Mouse (Mus musculus): ENCODE data around the gene Ap1b1. TPM values are rescaled to one million over a fixed set of nuclear protein-coding genes. Genes with fewer than 3 reads are reported as not detected.

The Ap1b1 gene
- polyA plus RNA-seq, 1 experiment from 2014 or later, result 41.8 TPM

DNA sequence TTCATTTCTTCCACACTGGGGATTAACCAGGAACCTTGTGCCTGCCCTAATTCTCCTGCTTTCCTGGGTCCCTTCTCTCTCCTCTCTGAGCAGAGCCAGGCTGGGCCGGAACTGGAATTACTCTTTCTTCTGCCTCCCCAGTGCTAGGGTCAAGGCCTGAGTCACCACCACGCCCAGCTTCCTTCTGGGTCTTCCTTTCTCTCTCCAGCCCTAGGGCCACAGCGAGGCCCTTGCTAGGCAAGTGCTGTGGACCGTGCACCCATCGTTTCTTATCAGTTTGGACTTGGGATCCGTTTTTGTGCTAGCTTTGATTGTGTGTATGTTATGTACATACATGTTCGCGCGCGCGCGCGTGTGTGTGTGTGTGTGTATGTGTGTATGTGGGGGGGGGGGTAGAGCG, 67.5 kb downstream of the Ap1b1 start:
- Histone ChIP-seq H3K4me1 (replicated peaks; ENCODE audit: control insufficient read depth, insufficient read depth) (0 out of 2 replicates have a peak, but pooled peaks cover 2% of the 10 kb centered on the region), H3K9ac (ENCODE audit: low read length) (no peak overlapping the region), H3K4me3 (ENCODE audit: low read depth, low read length) (no peak overlapping the region), H3K36me3 (ENCODE audit: control insufficient read depth, insufficient read depth, low read length) (no peaks in the 10 kb centered on the region), H3K27ac (replicated peaks) (no peak overlapping the region), H3K9me3 (ENCODE audit: control insufficient read depth, low read length) (no peaks in the 10 kb centered on the region), H3K4me2 (replicated peaks; ENCODE audit: low read depth) (no peak overlapping the region), H3K27me3 (ENCODE audit: control insufficient read depth, insufficient read depth, low read length) (peaks cover 6% of the 10 kb centered on the region; the same call in 1 of the 2 replicates)
- TF ChIP-seq CTCF (IDR thresholded peaks at IDR 0.05; ENCODE audit: low read depth), result no peak
- no peak for TF ChIP-seq EP300 (optimal IDR thresholded peaks at IDR 0.05)
- ATAC-seq (ENCODE audit: low FRiP score, low TSS enrichment) (peak; percentile 83), DNase-seq (ENCODE audit: low spot score) (peak; percentile 69)
- WGBS, result 73% methylated on average over 14 of the region's 14 CpGs

DNA sequence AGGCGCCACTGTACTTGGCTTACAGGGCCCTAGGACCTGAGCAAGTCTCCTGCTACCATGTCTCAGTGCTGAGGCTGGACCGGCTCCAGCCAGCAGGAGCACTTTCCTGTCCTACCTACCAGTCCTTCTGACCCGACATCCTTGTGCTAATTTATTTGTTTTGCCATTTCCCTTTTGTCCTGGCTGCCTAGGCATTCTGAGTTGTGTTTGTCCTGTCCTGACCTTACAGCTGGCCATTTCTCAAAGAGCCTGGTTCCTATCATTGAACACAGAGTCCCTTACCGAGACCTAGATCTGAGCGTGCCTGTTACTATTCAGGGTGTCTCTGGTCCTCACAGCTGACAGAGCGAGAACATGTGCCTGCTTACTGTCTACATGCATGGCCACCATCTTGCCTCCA, 68.2 kb downstream of the Ap1b1 start:
- H3K4me3 ChIP-seq (ENCODE audit: low read depth, low read length), result no peak overlapping the region
- no peaks in the 10 kb centered on the region for H3K9me3 ChIP-seq (ENCODE audit: control insufficient read depth, low read length)
- DNase-seq (ENCODE audit: low spot score), result no peak
- no peak overlapping the region for H3K4me2 ChIP-seq (replicated peaks; ENCODE audit: low read depth)
- no peaks in the 10 kb centered on the region for H3K36me3 ChIP-seq (ENCODE audit: control insufficient read depth, insufficient read depth, low read length)
- 53% methylated on average over 6 of the region's 6 CpGs for WGBS
- H3K4me1 ChIP-seq (replicated peaks; ENCODE audit: control insufficient read depth, insufficient read depth), result 0 out of 2 replicates have a peak, but pooled peaks cover 2% of the 10 kb centered on the region
- 0 out of 2 replicates have a peak, but pooled peaks have one; percentile 4 for ATAC-seq (ENCODE audit: low FRiP score, low TSS enrichment)
- no peak for TF ChIP-seq CTCF (IDR thresholded peaks at IDR 0.05; ENCODE audit: low read depth)
- TF ChIP-seq EP300 (optimal IDR thresholded peaks at IDR 0.05), result no peak
- H3K27ac ChIP-seq (replicated peaks), result no peak overlapping the region
- H3K9ac ChIP-seq (ENCODE audit: low read length), result no peak overlapping the region
- H3K27me3 ChIP-seq (ENCODE audit: control insufficient read depth, insufficient read depth, low read length), result peaks cover 8% of the 10 kb centered on the region; the same call in 1 of the 2 replicates

DNA sequence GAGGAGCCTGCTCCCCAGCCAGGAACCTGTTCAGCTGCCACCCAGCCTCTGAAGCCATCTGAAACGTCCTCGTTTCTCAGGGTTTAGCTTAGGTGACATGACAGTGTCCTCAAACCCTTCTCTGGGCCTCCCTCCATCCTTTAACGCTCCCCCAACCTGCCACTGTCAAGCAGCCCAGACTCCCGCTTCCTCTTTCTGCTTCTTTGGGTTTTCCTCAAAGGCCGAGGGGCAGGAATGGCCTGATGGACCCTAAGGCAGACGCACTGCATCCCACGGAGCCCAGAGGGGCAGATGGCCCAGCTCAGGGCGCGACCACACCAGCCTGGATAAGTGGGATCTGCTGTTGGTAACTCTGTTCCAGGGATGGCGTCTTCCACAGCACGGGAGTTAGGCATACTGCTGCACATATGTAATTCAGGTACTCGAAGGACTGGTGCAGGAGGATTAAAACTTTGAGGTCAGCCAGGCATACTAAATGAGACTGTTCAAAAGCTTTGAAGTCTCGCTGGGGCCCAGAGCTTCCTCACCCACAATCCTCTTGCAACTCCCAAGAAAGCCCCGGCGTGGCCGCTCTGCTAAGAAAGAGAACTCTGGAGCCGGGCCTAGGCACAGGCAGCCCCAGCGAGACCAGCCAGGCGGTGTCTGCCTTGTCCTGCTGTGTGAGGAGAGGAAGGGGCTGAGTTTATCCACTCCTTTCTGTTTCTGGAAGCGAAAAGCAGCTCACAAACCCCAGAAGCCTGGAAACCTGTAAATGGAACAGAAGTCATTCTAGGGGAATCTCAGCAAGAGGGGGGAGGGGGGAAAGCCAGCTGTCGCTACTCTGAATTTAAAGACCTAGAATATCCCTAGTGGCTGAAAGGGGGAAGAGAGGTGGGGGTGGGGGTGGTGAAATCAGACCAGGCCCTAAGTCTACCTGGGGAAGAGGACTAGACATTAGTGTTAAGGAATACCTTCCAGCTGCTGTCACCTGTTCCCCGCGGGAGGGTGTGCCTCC, 69.6 kb downstream of the Ap1b1 start:
- peaks cover 3% of the 10 kb centered on the region; the same call in 1 of the 2 replicates for H3K36me3 ChIP-seq (ENCODE audit: control insufficient read depth, insufficient read depth, low read length)
- peaks cover 4% of the 10 kb centered on the region; the same call in 1 of the 2 replicates for H3K4me1 ChIP-seq (replicated peaks; ENCODE audit: control insufficient read depth, insufficient read depth)
- H3K9ac ChIP-seq (ENCODE audit: low read length), result no peak overlapping the region
- H3K27ac ChIP-seq (replicated peaks), result no peak overlapping the region
- TF ChIP-seq EP300 (optimal IDR thresholded peaks at IDR 0.05) (no peak), CTCF (IDR thresholded peaks at IDR 0.05; ENCODE audit: low read depth) (no peak)
- peaks cover 8% of the 10 kb centered on the region; the same call in 1 of the 2 replicates for H3K27me3 ChIP-seq (ENCODE audit: control insufficient read depth, insufficient read depth, low read length)
- no peaks in the 10 kb centered on the region for H3K9me3 ChIP-seq (ENCODE audit: control insufficient read depth, low read length)
- no peak overlapping the region for H3K4me2 ChIP-seq (replicated peaks; ENCODE audit: low read depth)
- 62% methylated on average over 23 of the region's 23 CpGs for WGBS
- no peak for ATAC-seq (ENCODE audit: low FRiP score, low TSS enrichment)
- H3K4me3 ChIP-seq (ENCODE audit: low read depth, low read length), result no peak overlapping the region
- DNase-seq (ENCODE audit: low spot score), result no peak

DNA sequence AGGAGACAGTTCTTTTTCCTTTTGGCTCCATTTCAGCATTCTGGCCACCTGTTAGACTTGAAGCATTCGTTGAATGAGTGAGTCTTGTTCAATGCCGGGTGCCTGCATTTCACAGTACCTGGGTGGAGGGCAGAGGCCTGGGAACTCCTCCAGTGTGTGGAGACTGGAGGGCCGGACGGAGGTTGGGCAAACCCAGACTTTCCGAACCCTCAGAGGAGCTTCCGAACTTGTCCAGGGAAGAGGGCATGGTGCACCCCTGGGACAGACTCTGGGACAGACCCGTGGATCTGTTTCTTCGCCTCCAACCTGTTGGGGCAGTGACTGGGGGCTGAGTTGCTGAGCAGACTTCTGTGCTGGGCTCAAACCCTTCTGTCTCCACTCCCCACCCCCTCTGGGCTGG, 70.4 kb downstream of the Ap1b1 start:
- no peak for TF ChIP-seq CTCF (IDR thresholded peaks at IDR 0.05; ENCODE audit: low read depth)
- no peak for TF ChIP-seq EP300 (optimal IDR thresholded peaks at IDR 0.05)
- no peak overlapping the region for H3K4me2 ChIP-seq (replicated peaks; ENCODE audit: low read depth)
- peaks cover 10% of the 10 kb centered on the region; the same call in 1 of the 2 replicates for H3K27me3 ChIP-seq (ENCODE audit: control insufficient read depth, insufficient read depth, low read length)
- H3K9ac ChIP-seq (ENCODE audit: low read length), result no peak overlapping the region
- no peaks in the 10 kb centered on the region for H3K9me3 ChIP-seq (ENCODE audit: control insufficient read depth, low read length)
- no peak overlapping the region for H3K27ac ChIP-seq (replicated peaks)
- 68% methylated on average over 8 of the region's 8 CpGs for WGBS
- H3K36me3 ChIP-seq (ENCODE audit: control insufficient read depth, insufficient read depth, low read length), result peaks cover 3% of the 10 kb centered on the region; the same call in 1 of the 2 replicates
- H3K4me3 ChIP-seq (ENCODE audit: low read depth, low read length), result no peak overlapping the region
- DNase-seq (ENCODE audit: low spot score) (no peak), ATAC-seq (ENCODE audit: low FRiP score, low TSS enrichment) (no peak)
- peaks cover 9% of the 10 kb centered on the region for H3K4me1 ChIP-seq (replicated peaks; ENCODE audit: control insufficient read depth, insufficient read depth)

DNA sequence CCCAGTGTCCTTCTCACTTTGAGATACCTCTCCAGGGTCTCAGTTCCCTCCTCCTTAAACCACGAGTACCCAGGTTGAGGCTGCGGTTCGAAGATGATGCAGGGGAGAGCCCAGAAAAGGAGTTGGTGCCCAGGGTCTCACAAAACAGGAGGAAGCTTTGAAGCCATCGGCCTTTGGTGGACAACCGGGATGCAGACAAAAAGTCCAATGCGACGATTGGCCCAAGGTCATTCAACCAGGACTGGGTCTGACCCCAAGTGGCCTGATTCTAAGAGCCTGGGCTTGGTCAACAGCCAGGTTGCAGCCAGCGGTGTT, 70.9 kb downstream of the Ap1b1 start:
- TF ChIP-seq CTCF (IDR thresholded peaks at IDR 0.05; ENCODE audit: low read depth) (no peak), EP300 (optimal IDR thresholded peaks at IDR 0.05) (no peak)
- peaks cover 3% of the 10 kb centered on the region; the same call in 1 of the 2 replicates for H3K36me3 ChIP-seq (ENCODE audit: control insufficient read depth, insufficient read depth, low read length)
- no peaks in the 10 kb centered on the region for H3K9me3 ChIP-seq (ENCODE audit: control insufficient read depth, low read length)
- no peak overlapping the region for H3K27ac ChIP-seq (replicated peaks)
- H3K27me3 ChIP-seq (ENCODE audit: control insufficient read depth, insufficient read depth, low read length), result peaks cover 10% of the 10 kb centered on the region; the same call in 1 of the 2 replicates
- 30% methylated on average over 8 of the region's 8 CpGs for WGBS
- DNase-seq (ENCODE audit: low spot score), result no peak
- H3K9ac ChIP-seq (ENCODE audit: low read length), result peak overlapping the region; percentile 61; the same call in 1 of the 2 replicates
- H3K4me1 ChIP-seq (replicated peaks; ENCODE audit: control insufficient read depth, insufficient read depth), result peaks cover 14% of the 10 kb centered on the region
- peak overlapping the region; percentile 95 for H3K4me2 ChIP-seq (replicated peaks; ENCODE audit: low read depth)
- no peak for ATAC-seq (ENCODE audit: low FRiP score, low TSS enrichment)
- peak overlapping the region; percentile 53 for H3K4me3 ChIP-seq (ENCODE audit: low read depth, low read length)
